Mouse (Mus musculus) liver, adult 10 weeks (tissue): ENCODE measurements around the gene Ctsw. TPM values are rescaled to one million over a fixed set of nuclear protein-coding genes. Genes with fewer than 3 reads are reported as not detected.

ENCODE experiments used
- polyA plus RNA-seq: library from polyadenylated mRNA; stranded (reverse); fragments of 350-450 nt; fragmentation: Illumina TruSeq; extraction: RNeasy Lipid Tissue Mini Kit (QIAGEN cat#74804); gene quantifications from one replicate; pipeline ENCODE4 v1.2.3, GENCODE M21; 2014; ENCODE audit warnings: low read depth, low replicate concordance

Gene Ctsw
- polyA plus RNA-seq = not detected

DNA sequence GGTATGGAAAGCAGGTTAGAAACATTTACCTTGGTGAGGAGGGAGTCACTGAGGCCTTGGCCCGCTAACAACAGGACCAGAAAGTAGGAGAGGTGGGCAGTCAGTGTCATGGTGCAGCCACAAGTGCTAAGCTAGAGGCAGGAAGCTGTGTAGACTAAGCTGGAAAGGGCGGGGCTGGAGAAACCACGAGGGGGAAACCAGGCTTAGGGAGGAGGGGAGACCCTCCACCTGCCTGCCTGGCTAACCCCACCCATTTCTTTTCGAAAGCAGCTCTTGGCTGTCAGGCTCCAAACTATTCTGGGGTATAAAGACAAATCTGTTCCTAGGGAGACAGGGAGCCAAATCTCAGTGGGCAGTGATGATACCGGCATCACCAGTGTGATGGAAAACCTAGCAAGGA lies at the start of gene Ctsw:
Gene Ctsw, minus strand, starts transcription at position 134 of the 400 bp plus-strand sequence.

GRCm38 (mm10) chr19:5510031-5511026 lies 42.0 kb upstream of the Ctsw start, which contains the start of gene Snx32:
Gene Snx32, minus strand, starts transcription at chr19:5510538.

DNA sequence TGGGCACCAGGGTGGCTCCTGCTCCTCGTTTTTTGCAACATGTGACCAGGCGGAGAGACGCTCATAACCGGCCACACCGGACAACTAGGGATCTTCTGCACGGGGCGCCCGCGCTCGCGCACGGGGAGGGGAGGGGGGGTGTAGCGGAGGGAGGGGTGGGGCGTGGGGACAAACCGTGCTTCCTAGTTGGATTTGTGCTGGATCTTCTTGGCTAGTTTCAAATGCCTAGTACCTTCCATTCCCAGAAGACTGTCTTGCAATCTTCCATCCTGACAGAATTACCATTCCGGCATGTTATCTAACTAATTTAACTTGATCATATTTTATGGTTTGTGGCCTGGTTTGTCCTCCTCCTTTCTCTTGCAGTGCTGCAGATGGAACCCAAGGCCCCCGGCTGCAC lies 35.4 kb upstream of the Ctsw start, which contains the start of gene 1700020D05Rik:
Gene 1700020D05Rik, minus strand, starts transcription at position 101 of the 400 bp plus-strand sequence.

DNA sequence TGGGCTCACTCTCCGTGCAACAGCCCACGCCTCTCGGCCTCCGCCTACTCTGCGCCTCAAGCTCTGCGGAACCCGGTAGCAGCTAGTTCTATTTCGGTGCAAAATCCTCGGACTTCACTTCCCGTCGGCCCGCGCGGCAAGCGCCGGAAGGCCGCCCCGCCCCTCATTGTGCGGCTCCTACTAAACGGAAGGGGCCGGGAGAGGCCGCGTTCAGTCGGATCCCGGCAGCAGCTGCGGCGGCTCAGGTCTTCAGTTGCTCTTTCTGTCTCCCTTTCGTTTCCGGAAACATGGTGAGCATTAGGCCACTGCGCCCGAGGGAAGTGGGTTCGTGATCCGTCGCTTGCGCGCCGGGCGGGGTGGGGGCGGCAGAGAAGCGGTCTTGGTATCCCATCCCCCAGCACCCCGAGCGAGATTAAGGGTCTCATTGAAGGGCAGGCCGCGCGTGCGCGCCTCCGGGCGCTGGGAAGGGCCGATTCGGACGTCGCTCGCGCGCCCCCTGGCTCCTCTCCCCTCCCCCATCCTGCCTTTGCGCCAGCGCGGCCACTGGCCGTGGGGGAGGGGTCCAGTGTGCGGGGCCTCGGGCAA lies 22.1 kb upstream of the Ctsw start, which contains the start of gene Cfl1:
Gene Cfl1, plus strand, starts transcription at position 143 of the 585 bp plus-strand sequence.

GRCm38 (mm10) chr19:5487768-5488550 lies 19.7 kb upstream of the Ctsw start, which contains the start of gene Mus81:
Gene Mus81, minus strand, starts transcription at chr19:5488402.

DNA sequence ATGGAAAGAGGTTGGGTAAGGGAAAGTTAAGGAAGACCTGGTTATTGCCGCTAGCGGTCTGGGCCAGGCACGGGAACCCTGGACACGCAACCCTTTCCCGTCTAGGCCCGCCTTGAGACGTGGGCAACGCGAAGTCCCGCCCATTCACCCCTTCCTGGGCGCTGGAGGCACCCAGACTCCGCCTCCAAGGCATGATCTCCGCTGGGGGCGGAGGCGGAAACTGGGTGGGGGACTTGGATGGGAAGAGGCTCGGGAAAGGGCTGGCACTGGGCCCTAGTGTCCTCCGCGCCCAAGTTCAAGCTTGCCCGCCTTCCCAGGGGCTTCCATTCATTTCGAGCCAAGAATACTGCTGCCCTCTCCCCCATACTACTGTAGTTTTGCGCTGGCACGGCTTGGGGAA lies 5.4 kb upstream of the Ctsw start, which contains the start of gene Efemp2:
Gene Efemp2, plus strand, starts transcription at position 235 of the 400 bp plus-strand sequence.

GRCm38 (mm10) chr19:5460465-5460911 lies 7.8 kb downstream of the Ctsw start, which contains the start of gene Fibp:
Gene Fibp, plus strand, starts transcription at chr19:5460615.

DNA sequence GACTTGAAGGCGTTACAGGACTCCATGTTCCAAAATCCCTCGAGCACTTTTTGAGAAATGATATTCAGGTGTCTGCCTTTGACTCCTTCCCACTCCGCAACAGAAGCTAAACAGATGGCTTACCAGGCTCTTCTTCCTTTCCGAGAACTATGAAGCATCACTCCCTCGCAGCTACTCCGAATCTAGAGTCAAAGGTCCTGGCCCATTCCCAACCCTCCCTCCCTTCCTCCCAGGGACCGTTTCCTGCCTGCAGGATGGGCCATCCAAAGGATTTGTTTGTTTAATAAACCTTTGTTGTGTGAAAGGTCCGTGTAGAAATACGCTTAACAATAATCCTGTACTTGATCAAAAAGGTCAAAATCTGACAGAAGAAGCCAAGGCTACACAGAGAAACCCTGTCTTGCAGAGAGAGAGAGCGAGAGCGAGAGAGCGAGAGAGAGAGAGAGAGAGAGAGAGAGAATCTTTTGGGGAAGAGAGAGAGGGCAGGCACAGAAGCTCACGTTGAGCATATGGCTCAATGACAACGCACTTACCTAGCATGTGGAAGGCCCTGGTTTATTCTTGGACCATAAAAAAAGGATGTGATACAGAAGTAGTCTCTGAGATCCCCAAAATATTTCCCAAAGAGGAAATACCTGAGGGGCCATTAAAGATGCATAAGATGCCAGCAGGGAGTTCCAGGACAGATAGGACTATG lies 10.4 kb downstream of the Ctsw start, which contains the start of gene Ccdc85b:
Gene Ccdc85b, minus strand, starts transcription at position 149 of the 697 bp plus-strand sequence.

GRCm38 (mm10) chr19:5447515-5448353 lies 20.6 kb downstream of the Ctsw start, which contains the start of gene Fosl1:
Gene Fosl1, plus strand, starts transcription at chr19:5447547.

GRCm38 (mm10) chr19:5424782-5425741 lies 43.2 kb downstream of the Ctsw start, which contains the start of the genes Drap1 and AI837181:
Gene Drap1, minus strand, starts transcription at chr19:5424979.
Gene AI837181, plus strand, starts transcription at chr19:5425144.

Other genes with a start within 250 kb of the Ctsw start
- 0.53 TPM for gene Pacs1, start 195.4 kb downstream of the Ctsw start, polyA plus RNA-seq
- 25.1 TPM for gene Sf3b2, start 173.1 kb downstream of the Ctsw start, polyA plus RNA-seq
- gene Gal3st3, start 170.2 kb downstream of the Ctsw start, polyA plus RNA-seq = not detected
- gene Catsper1, start 132.8 kb downstream of the Ctsw start, polyA plus RNA-seq = not detected
- not detected for gene Cst6, start 118.9 kb downstream of the Ctsw start, polyA plus RNA-seq
- gene Eif1ad, start 101.8 kb downstream of the Ctsw start, polyA plus RNA-seq = 7.1 TPM
- 7.5 TPM for gene Banf1, start 101.3 kb downstream of the Ctsw start, polyA plus RNA-seq
- 4.6 TPM for gene Sart1, start 79.8 kb downstream of the Ctsw start, polyA plus RNA-seq
- not detected for gene Tsga10ip, start 66.0 kb downstream of the Ctsw start, polyA plus RNA-seq
- 7.4 TPM for gene Drap1, start 43.5 kb downstream of the Ctsw start, polyA plus RNA-seq
- 0.58 TPM for gene AI837181, start 43.4 kb downstream of the Ctsw start, polyA plus RNA-seq
- not detected for gene Fosl1, start 21.0 kb downstream of the Ctsw start, polyA plus RNA-seq
- 0.11 TPM for gene Ccdc85b, start 10.6 kb downstream of the Ctsw start, polyA plus RNA-seq
- 5.5 TPM for gene Fibp, start 7.9 kb downstream of the Ctsw start, polyA plus RNA-seq
- not detected for gene Efemp2, start 5.4 kb upstream of the Ctsw start, polyA plus RNA-seq
- 0.74 TPM for gene Mus81, start 19.9 kb upstream of the Ctsw start, polyA plus RNA-seq
- gene Cfl1, start 21.9 kb upstream of the Ctsw start, polyA plus RNA-seq = 109 TPM
- not detected for gene 1700020D05Rik, start 35.3 kb upstream of the Ctsw start, polyA plus RNA-seq
- gene Snx32, start 42.0 kb upstream of the Ctsw start, polyA plus RNA-seq = 0.64 TPM
- not detected for gene Ovol1, start 92.1 kb upstream of the Ctsw start, polyA plus RNA-seq
- not detected for gene Ap5b1, start 99.5 kb upstream of the Ctsw start, polyA plus RNA-seq
- 3.4 TPM for gene Rnaseh2c, start 133.4 kb upstream of the Ctsw start, polyA plus RNA-seq
- 7.2 TPM for gene Kat5, start 141.7 kb upstream of the Ctsw start, polyA plus RNA-seq
- 2.4 TPM for gene Rela, start 169.0 kb upstream of the Ctsw start, polyA plus RNA-seq
- gene Sipa1, start 195.2 kb upstream of the Ctsw start, polyA plus RNA-seq = 0.16 TPM
- gene Map3k11, start 220.2 kb upstream of the Ctsw start, polyA plus RNA-seq = 0.16 TPM
- 0.37 TPM for gene Pcnx3, start 220.4 kb upstream of the Ctsw start, polyA plus RNA-seq
- not detected for gene Kcnk7, start 235.9 kb upstream of the Ctsw start, polyA plus RNA-seq